Mouse (Mus musculus) lung, adult 2 months (tissue): ENCODE measurements at regions not wholly inside any gene's neighbourhood (a gene's known extent, or its start where the extent isn't known, plus 50 kb on each side); places are given as distances from the start of the nearest gene placed in this dataset.

ENCODE experiments used
- CTCF ChIP-seq: fragments of 200-500 bp; IDR thresholded peaks from 2 replicates; pipeline ENCODE4 v1.5.1; 2011; ENCODE audit warnings: mild to moderate bottlenecking, low read length, control low read depth; ENCODE audit not compliant: insufficient read depth
- POLR2A ChIP-seq: fragments of 200-500 bp; IDR thresholded peaks from 2 replicates; pipeline ENCODE4 v1.6.1; 2011; ENCODE audit warnings: low read depth, mild to moderate bottlenecking, control low read depth, low read length, borderline replicate concordance; ENCODE audit errors: extremely low read depth

- no peak for TF ChIP-seq POLR2A
- TF ChIP-seq CTCF: no peak
Measured at GRCm38 (mm10) chr8:92610487-92611059, 63.5 kb upstream of the Irx6 start.
